Mouse (Mus musculus): ENCODE results near the gene Clasp1.

- no peak for TF ChIP-seq POLR2A (IDR thresholded peaks at IDR 0.05; ENCODE audit: insufficient read depth, low read depth, low read length)
- TF ChIP-seq CTCF (IDR thresholded peaks at IDR 0.05; ENCODE audit: insufficient read depth, low read depth, low read length), result no peak
These were observed 49.0 kb downstream of the Clasp1 start for GRCm38 (mm10) chr1:118437856-118438255.

Measured in olfactory bulb, adult 2 months (tissue).